Mouse (Mus musculus): ENCODE results near the gene Nprl3.

The Nprl3 gene

DNA sequence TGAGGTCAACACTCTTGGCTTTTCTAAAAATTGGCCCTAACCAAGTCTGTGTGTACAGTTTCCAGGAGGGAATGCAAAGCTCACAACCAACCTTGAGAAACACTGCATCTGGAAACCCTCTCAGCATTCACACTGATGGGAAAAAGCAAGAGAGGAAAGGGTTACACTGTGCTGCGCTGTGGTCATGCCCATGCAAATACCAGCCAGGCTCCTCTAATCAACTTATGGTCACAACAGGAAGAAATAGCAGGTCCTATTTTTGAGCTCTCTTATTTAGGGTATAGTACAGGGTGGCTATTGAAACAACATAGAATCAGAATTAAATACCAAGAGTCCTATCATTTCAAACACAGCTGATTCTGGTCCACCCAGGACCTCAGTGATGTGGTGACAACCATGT is 22.9 kb downstream of the Nprl3 start:
- DNase-seq (ENCODE audit: low spot score): no peak

DNA sequence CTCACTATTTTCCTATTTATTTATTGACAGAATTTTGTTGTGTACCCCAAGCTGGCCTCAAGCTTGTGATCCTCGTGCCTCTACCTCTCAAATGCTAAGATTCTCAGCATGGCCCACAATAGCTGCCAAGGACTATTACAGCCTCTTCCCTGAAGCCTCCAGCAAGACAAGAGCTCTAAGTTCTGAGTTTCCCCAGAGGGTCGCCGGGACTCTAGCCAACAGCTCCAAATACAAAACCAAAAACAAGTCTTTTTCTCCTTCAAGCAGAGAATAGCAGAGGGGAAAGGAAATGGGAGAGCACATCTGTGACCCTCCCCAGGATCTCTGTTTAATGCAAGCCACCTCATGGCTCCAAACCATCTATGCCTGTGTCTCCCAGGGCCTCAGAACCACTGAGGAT is 23.4 kb downstream of the Nprl3 start:
- DNase-seq (ENCODE audit: low spot score): no peak

DNA sequence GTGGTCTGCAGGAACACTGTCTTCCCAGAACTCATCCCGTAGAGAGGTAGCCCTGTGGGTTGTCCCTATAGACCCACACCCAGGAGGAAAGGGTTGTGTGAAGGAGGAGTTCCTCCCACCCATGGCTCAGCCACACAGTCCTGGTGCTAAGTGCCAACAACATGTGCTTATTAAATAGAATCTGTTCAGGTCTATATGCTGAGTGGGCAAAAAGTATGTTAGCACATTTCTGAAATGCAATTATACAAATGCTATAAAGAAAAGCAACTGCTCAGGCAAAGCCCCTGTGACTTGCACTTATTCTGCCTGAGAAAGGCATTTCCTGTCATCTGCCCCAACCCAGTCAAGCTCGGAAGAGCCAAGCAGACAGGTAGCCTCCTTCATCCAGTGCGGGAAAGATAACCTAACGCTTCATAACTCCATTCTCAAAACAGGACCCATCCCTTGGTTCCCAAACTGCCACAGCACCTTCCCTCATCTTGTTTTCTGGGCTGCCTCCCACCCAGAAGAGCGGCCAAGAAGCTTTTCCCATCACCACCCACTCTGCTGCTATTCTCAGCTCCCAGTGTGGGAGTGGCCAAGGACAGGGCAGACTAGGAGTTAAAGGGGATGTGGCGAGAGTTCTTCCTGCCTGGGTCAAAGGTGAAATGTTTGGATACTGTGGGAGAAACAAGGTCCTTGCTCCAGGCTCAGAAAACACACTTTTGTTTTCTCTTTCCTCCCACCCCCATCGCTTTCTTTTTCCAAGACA is 24.1 kb downstream of the Nprl3 start:
- no peak for DNase-seq (ENCODE audit: low spot score)

DNA sequence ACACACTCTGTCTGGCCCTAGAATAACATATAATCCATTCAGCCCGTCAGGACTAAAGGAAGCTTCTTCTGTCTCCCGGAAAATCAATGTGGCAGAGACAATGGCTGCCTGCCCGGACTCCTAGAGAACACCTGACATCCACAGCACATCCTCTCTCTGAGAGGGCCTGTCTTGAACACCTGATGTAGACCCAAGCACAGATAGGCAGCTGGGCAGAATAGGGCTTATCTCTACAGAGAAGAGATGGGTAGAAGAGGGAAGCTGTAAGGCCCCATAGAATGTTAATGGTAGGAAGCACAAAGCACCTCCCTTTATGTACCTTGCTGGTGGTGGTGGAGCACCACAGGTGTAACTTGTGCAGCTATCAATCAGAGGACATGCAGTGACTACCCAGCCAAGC is 25.3 kb downstream of the Nprl3 start:
- no peak for DNase-seq (ENCODE audit: low spot score)

DNA sequence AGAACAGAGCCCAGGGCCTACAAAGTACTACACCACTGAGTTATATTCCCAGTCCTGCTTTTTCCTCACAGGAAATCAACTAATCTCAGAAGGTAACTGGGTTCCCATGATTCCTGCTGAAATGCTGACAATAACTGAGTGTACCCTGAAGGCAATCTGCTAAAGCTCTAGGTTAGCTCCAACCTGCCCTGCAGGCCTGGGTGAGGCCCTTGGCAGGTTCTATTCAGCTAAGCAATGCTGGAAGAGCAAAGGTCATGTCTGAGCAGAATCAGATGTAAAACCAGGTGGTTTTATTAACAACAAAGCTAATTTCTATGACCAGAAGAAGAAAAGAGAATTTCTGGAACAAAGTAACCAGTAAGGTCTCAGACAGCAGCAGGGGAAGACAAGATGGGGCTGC is 26.1 kb downstream of the Nprl3 start:
- no peak for DNase-seq (ENCODE audit: low spot score)

DNA sequence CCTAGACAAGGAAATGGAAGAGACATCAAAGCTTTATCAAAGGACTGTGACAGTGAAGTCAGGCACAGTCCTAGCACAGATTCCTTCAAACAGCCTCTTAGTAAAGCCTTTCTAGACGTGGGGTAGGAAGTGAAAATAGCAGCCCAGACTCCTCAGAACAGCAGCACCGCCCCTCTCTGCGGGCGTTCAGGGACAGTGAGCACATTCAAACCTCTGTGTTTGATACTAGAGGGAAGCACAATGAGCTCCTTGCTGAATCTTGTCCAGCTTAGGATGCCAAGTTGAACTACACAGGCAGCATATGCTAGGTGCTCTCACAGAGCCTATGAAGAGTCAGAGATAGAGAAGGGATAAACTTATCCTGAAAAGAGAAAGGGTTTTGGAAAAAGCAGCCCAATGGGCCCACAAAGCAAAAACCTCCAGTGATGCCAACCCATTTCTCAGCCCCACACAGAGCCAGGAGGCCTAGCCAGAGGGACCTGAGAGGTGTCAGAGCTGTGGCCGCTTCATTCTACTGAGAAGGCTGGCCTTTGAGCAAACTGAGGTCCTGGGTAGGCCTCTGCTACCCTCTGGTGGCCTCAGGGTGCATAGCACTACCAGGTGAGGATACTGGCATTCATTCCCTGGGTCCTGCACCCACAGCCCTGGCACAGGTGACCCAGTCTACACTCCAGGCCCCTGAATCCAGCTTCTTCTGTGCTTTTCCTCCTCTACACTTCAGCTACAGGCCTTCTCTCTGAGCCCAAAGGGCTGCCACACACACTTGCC is 29.2 kb downstream of the Nprl3 start:
- DNase-seq (ENCODE audit: low spot score): peak; percentile 80

DNA sequence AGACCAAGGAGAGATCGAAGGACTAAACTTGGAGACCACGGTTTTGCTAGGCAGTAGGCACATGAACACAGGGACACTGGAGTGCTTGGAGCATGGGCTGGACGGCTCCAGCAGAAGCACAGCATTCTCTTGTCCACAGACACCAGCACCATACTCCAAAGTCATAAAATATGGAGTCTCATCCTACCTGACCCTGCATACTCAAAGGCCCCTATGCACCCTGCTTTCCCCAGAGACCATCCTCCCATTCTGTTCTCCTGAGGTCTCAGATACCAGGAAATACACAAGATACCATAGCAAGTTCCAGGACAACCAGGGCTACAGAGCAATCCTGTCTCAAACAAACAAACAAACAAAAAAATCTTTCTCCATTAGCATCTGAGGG is 30.1 kb downstream of the Nprl3 start:
- no peak for DNase-seq (ENCODE audit: low spot score)

DNA sequence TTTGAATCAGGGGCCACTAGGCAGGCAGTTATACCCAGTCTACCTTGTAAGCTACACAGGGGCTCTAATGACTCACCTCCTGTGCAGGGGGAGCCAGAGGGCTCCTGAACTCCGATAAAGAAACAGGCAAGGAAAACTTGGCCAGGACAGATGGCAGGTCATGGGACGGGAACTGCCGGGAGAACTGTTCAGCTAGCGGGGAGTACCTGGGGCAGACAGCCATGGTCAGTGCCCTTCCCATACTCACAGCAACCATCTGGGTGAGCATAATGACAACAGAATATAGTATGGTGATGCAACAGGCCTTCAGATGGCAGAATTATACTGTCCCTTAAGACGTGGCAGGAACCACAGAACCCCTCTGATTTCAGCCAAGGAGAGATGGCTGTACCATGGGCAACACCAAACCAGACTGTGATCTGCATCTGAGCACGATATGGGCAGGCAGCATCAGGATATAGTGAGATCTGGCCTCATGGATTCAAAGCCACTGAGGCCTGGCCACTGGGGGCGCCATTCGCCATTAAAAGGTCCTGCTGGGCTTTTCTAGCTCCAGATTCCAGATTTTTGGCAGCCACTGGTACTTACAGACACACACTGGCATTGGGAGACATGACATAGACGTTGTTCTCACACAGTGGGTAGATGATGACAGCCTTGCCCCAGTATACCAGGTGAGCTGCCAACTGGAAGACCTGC is 30.6 kb downstream of the Nprl3 start:
- DNase-seq (ENCODE audit: low spot score): peak; percentile 66

DNA sequence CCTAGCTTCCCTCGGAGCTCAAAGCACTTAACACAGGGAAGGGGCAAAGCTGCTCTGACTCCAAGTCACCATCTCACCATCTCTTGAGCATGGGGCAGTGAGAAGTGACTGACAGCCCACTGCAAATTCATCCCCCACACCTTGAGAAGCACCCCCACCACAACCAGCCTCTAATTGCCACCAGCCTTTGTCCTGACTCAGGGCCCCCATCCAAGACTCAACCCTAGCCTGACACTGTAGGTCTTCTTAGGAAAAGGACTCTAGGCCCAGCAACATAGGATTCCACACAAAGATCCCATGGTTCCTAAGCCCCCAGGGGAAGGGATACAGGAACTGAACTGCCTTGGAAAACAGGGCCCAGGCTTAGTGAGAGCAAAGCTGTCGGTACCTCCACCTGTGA is 31.4 kb downstream of the Nprl3 start:
- no peak for DNase-seq (ENCODE audit: low spot score)

DNA sequence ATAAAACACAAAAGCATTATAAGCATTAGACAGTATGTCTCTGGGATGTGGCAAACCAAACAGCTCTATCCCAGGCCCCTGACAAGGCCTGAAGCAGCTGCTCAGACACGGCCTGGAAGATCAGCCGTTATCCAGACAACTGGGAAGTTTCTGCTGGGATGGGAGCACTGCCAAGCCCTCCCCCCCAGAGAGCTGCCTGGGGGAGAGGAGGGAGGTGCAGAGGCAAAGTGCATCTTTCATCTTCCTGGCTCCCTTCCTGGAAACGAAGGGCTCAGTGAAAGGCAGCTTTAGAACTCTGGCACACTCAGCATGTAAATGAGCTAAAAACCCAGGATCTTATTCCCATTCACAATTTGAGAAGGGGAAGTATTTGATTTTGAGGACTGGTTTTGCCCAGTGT is 31.9 kb downstream of the Nprl3 start:
- peak; percentile 57 for DNase-seq (ENCODE audit: low spot score)

DNA sequence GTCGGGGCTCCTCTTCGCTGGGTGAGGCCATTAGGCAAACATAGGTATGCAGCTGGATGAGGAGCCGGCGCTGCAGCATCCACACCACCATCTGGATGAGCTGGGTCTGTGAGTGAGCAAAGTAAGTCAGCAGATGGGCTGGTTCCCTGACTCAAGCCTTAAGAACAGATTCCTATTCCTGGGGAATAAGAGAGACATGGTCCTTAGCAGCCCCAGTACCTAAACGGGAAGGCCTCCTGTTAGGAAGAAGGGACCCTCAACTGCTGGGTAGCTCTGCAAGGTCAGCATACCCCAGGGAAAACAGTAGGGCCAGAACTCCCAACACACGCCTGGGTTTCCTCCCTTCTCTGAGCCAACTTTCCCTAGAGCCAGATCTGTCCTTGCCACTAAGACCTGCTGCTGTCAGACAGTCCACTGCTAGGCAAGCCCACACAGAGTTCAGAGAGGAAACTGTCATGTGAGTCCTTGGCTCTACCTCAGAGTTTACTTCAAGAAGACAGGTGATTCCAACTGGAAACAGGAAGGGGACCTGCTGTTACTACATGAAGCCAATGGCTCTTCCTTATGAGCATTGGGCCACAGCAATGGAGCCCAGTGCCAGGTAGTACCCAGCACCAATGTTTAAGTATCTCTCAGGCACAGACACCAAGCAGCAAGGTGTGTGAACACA is 32.6 kb downstream of the Nprl3 start:
- no peak for DNase-seq (ENCODE audit: low spot score)

DNA sequence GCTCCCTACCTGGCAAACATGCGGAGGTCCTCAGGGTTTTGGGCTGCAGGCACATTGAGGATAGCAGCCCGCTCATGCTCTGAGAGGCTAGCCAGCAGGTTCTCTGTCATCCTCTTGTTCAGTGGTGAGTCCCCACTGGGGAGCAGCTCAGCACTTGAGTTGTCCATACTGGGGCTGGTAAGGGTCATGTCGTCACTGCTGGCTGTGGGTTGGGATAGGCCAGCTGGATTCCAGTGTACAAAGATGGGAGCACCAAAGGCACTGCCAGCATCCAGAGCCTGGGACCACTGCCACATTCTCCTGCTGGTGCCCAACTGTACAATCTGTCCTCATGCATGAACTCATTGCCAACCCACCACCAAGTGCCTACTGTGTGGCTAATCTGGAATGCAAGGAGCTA is 33.6 kb downstream of the Nprl3 start:
- peak; percentile 48 for DNase-seq (ENCODE audit: low spot score)

DNA sequence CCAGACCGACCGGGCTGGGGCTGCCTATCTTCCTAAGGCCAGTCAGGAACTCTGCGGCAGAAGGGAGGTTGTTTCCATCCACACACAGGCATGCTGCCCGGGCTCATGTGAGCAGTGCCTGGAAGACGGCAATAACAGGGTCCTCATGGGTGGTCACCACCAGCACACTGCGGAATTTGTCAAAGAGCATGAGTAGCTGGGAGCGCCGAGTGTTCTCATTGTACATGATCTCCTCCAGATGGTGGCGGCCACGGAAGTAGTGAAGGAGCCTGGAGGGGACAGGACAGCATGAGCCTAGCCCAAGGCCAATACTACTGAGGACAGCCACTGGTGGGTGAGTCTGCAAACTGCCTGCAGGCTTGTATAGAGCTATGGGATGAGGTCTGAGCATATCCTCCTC is 34.7 kb downstream of the Nprl3 start:
- no peak for DNase-seq (ENCODE audit: low spot score)

DNA sequence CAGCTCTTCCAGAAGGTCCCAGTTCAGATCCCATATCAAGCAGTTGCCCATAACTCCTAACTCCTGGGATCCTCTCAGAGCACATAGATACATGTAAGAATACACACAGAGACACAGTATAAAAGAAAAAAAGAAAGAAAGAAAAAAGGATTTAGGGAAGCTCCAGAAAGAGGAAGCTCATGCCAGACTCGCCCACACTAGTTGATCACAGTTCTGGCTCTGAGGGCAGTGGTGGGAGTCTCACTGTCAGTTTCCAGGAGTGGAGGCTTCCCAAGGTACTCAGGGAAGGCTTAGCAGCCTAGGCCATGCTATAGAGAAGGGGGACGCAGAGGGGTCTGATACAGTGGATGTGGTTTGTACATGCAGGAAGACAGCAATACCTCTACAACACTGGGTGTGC is 36.4 kb downstream of the Nprl3 start:
- DNase-seq (ENCODE audit: low spot score): peak; percentile 49

DNA sequence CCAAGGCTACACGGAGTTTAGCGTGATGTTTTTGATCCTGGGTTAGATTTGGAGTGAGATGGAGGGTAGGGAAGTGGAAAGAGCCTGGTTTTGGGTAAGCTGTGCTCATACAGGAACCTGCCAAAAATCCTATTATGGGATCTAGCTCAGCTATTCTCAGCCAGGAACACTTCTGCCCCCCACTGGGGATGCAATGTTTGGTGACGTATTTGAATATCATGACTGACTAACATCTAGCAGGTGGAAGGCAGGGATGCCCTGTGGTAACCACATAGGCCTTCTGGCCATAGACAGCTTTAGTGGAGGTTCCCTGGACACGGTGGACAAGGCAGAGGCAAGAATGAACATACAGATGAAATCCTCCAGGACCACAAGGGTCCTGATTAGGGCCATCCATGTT is 37.3 kb downstream of the Nprl3 start:
- DNase-seq (ENCODE audit: low spot score): peak; percentile 65

DNA sequence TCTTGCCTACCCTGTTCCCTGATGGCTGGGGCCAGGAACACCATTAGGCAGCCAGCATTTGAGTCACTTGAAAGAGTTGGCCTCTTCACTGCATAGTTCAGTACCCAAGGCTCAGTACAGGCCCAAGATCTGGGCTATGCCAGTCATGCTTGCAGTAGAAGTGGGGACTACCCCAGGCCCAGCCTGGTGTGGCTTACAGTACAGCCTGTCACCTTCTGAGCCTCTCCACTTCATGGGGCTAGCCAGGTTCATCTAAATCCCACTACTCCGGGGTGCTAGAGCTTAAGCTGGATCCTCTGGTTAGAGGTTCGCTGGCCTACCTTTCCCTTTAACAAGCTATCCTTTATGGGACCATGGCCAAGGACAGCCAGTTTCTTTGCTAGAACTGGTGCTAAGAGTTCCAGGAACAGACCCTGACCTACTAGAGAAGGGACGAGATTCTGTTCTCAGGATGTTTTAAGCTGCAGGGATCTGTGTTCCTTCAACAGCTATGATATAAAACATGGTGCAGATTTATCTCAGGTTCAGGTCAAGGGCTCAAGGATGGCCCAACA is 39.1 kb downstream of the Nprl3 start:
- no peak for DNase-seq (ENCODE audit: low spot score)

DNA sequence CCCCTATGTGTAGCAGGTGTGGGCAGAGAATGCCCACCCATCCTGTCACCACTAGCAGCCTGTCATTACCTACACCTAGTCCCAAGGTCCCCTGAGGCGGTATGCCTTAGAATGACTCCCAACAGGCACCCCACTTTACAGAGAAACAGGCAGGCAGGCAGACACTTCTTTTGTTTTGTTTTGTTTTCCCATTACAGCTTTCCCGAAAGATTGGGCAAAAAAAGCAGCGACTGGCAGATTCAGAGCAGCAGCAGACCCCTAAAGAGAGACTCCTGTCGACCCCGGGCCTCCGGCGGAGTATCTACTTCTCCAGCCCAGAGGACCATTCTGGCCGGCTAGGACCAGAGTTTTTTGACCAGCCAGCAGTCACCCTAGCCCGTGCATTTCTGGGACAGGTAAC is 40.0 kb downstream of the Nprl3 start:
- DNase-seq (ENCODE audit: low spot score): no peak

DNA sequence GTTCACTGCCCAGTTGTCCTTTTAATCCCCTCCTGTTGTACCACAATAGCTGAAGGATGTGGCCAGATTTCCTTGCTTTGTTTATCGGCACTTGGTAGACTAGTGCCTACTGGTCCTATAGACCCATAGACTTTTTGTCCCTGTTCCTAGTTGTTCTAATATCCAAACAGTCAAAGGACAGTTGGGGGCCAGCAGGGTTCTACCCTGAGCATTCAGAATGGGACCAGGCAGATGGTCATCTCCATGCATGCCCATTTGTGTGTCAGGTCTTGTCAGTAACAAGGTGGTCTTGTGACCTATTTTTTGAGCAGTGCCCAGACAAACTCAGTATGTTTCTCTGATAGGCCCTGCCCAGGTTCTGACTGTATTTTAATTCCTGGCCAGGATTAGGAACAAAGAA is 40.5 kb downstream of the Nprl3 start:
- no peak for DNase-seq (ENCODE audit: low spot score)

DNA sequence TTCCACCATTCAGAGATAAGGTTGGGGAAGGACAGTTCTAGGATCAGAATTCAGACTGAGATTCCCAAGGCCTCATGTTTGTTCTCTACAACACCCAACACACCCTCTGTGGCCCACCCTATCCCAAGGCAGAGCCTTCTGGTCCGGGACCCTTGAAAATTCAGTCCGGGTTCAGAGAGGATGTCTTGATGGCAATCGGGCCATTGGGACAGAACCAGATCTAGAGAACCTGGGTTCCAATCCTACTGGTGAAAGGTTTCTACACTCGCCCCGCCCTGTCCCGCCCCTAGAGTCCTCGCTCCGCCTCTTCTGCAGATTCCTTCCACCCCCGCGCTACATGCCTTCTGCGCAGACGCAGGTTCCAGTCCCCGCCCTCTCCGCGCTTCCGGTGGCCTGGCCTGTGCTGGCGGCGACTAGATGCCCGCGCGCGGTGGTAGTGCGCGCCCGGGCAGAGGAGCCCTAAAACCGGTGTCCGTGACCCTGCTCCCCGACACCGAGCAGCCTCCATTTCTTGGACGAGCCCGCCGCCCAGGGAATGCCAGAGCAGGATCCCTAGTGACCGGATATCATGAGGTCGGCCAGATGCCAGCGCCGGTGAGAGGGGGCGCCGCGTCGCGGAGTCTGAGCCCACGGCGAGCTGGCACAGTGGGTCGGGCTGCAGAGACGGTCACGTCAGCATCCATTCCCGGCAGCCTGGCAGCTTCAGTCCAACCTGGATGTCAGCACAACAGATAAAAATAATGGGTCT is 41.2 kb downstream of the Nprl3 start, which contains the start of gene Mpg:
Mpg (plus strand) TSS at position 382 of the 748 bp plus-strand sequence.
- DNase-seq (ENCODE audit: low spot score): peak; percentile 89

DNA sequence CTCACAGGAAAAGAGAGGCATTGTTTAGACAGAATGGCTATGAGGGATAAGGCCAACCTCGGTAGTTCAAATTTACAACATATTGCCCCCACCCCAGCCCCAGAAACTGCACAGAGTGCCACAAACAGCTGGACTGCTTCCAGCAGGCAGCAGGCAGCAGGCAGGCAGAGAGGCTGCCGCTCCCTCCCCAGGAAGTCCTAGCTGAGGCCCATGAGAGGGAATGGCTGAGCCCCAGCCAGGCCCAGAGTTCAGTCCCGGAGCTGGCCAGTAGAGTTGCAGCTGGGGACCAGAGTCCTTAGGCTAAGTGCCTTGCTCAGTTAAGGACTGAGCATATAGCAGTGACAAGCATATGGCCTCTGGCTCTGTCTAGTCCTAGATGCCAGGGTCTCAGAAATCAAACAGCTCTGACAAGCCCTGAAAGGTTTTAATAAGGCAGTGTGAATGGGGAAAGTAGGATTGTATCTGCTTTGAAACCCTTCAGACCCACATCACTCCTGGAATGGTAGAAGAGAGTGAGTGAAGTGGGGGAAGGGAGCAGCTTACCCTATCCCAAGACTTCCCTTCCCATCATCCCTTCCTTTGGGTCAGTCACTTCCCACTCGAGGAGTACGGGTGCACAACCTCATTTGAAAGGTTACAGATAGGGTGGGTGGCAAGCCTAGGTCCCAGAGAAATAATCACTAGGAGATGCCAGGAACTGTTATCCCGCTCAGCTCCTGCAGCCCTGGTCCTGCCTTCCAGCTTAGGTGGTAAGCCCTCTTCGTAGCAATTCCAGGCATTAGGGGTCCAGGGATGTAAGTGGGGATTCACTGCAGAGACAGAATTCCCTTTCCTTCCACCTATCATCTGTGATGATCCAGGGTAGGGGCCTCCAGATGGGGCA is 42.0 kb downstream of the Nprl3 start:
- no peak for DNase-seq (ENCODE audit: low spot score)

All from layer of hippocampus, adult 11-12 months (tissue).